Mouse (Mus musculus) frontal cortex, postnatal 25 days (tissue): Measurements from ENCODE around the gene Apol9b.

ENCODE experiments used
- DNase-seq, 2 experiments: peaks; one replicate each; pipeline ENCODE4 v3.0.0; 2022; ENCODE audit warnings: low spot score in 2 of 2

The Apol9b gene

DNA sequence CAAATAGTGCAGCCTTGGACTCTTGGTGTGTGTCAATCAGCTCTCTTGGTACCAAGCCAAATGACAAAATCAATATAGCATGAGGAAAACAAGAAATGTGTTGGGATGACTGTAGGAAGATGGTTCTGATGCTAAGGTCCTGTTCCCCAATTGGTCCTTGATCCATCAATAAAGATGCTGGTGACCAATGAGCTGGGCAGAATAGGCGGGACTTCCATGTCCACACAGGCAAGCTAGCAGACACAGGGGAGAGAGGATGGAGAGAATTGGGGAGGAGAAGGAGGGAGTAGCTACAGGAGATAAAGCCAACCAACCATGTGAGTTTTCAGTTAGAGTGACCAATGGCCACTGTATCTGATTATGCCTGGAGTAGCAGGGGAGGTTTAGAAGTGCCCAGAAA is 17.5 kb downstream of the Apol9b start:
- no peak for DNase-seq

DNA sequence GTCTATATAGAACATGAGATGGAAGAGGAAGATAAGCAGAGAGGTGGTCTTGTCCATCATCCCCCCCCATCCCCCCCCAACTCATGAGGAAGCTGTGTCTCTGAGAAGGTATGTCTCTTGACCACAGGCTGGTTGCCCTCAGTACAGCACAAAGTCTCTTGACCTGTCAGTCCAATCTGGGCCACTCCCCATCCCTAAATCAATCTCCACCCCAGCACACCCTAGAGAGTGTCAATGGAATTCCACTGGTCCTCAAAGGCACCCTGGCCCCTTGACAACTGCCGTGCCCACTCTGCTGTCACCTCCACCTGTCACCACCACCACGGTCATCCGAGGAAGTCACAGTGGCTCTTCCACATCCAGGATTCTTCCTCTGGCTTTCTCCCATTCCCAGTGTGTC is 19.6 kb downstream of the Apol9b start:
- DNase-seq, result no peak

DNA sequence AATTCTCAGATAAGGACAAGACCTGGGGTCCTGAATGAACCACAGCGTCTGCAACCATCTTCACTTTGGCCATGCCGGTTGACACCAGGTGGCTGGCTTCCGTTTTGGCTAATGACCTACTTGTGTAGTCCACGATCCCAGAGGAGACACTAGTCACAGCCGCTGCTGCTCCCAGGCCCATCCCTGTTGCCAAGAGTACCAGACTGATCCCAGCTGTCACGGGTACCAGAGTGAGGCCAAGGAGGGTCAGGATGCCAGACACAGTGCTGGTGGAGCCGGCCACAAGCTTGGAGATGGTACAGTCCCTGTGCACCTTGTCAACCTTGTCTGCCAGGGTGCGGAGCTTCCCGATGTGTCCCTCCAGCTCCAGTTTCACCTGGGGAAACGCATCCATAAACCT is 20.9 kb downstream of the Apol9b start:
- no peak for DNase-seq

DNA sequence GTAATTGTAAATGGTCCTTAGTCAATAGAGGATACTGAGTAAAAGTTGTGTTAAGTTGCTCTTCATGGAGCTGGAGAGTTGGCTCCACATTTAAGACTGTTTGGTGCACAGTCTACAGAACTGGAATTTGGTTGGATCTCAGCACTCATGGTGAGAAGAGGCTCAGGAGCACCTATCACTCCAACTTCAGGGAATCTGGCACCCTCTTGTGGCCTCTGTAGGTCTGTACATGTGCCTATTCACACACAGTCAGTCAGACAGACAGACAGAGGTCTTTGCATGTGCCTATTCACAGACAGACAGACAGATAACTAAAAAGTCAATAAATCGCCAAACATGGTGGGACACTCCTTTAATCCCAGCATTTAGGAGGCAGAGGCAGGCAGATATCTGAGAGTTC is 21.6 kb downstream of the Apol9b start:
- no peak for DNase-seq

- no peak for DNase-seq
Observed at GRCm38 (mm10) chr15:77752443-77752842, 23.6 kb downstream of the Apol9b start.

DNA sequence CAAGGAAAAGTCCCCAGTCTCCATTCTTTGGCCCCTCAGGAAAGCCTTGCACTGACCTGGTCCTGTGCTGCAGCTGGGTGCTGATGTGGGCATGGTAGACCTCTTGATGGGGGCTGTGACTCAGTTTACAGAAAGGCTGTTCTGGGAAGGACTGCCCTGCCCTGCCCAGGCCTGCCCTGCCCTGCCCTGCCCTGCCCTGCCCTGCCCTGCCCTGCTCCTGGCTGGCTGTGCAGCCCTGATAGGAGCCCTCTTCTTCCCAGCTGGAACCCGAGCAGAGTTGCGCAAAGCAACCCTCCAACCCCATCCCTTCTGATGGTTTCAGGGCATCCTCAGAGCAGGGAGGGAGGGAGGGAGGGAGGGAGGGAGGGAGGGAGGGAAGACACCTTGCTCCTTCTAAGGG is 26.3 kb downstream of the Apol9b start:
- no peak for DNase-seq

GRCm38 (mm10) chr15:77756081-77756480 is 27.2 kb downstream of the Apol9b start:
- DNase-seq, result no peak

DNA sequence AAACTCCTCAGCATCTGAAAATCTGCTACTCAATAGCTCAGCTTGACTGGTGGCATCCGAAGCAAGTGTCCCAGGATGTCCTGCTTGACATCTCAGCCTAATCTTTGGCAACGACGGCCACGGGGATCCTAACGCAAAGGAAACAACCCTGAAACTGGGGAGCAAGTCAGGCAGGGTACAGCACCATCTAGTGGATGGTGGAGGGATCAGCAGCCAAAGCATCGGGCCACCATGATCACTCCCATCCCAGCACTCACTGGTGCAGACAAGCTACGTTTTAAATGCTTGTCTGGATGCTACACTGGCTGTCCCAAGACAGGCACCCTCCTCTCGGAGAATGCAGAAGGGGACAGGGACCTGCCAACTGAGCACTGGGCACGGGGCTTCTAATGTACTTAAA is 28.0 kb downstream of the Apol9b start, which contains the start of gene Apol8:
TSS of gene Apol8 (minus strand) at position 156 of the 400 bp plus-strand sequence.
- peak; percentile 42 to 61 for DNase-seq

DNA sequence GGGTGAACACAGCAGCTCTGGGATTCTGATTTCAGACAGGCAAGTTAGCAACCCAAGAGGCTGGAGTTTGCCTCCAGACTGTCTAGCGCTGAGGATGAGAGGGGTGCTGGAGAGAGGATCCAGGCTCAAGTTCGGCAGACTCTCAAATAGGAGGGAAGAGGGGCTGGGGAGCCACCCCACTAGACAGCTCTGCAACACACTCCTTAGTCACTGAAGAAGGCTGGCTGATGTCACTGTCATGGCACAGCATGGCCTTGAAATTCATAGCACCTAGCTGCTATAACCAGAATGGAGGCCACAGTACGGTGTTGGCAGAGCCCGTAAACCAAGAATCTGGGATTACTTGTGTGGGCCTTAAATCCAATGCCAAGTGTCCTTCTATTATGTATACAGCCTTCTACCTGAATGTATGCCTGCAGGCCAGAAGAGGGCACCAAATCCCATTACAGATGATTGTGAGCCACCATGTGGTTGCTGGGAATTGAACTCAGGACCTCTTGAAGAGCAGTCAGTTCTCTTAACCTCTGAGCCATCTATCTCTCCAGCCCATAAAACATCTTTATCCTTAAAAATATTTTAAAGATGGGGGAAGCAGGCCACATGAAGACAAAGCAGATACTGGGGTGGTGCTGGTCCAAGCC is 28.9 kb downstream of the Apol9b start:
- no peak for DNase-seq

DNA sequence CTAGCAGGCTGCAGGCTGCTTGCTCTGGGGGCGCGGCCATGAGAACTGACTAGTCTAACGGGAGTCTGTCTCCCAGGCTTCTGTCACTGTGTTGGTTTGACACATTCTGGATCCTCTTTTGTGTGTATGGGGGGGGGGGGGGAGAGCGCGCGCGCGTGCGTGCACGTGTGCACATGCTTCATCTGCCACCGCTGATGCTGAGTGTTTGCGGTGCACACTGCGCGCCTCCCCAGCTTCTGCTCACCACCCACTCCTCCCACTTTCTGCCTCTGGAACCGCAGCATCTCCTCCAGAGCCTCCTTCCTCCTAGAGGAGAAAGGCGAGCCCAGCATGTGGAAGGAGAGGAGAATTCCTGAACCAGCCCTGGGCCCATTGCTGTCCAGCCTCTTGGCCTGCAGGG is 31.2 kb downstream of the Apol9b start:
- DNase-seq, result no peak

DNA sequence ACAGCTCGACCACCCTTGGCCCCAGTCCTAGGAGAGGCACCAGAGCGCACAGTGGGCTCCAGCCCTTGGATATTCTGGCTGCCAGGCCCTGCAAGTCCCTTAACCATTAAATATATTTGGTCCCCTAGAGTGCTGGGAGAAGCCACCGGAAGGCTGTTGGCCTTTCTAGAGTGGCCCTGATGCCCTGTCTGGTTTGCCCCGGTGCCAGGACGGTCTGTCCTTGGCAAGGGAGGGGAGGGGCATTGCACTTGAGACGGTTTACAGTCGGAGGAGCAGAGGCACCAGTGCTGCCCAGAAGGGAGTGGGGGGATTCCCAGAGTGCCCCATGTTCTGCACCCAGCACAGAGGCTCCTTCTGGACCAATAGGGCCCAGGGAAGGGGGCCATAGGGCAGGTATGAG is 32.2 kb downstream of the Apol9b start:
- DNase-seq, result no peak

- no peak for DNase-seq
Observed at GRCm38 (mm10) chr15:77761561-77762380, 32.9 kb downstream of the Apol9b start.

DNA sequence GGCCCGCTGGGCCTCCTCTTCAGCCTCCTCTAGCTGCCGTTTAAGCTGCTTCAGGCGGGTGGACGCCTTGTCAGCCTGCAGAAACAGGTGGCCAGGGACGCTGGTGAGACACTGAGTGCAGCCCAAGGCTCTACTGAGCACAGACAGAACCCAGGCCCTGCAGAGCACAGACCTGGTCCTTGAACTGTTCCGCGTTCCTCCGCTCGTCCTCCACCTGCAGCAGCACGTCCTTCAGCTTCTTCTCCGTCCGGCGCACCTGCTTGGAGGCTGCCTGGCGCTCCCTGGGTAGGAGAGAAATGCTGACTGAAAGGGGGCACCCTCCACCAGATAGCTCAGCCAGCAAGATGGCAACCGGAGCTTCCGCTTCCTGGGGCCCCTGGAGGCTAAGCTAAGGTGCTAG is 34.2 kb downstream of the Apol9b start:
- DNase-seq, result no peak

DNA sequence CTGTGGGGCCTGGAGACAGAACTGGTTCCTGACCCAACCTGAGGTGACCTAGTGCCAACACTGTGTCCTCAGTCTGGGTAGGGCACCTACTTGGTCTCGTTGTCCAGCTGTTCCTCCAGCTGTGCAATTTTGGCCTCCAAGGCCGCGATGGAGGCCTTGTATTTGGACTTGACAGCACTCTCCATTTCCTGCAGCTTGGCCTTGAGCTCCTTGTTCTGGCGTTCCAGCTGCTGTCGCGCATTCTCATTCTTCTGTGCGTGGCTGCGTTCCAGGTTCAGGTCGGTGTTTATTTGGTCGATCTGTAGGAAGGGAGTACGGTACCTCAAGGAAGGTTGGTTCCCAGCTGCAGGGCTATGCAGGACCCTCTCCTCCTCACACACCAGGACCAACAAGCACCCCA is 34.9 kb downstream of the Apol9b start:
- no peak for DNase-seq

DNA sequence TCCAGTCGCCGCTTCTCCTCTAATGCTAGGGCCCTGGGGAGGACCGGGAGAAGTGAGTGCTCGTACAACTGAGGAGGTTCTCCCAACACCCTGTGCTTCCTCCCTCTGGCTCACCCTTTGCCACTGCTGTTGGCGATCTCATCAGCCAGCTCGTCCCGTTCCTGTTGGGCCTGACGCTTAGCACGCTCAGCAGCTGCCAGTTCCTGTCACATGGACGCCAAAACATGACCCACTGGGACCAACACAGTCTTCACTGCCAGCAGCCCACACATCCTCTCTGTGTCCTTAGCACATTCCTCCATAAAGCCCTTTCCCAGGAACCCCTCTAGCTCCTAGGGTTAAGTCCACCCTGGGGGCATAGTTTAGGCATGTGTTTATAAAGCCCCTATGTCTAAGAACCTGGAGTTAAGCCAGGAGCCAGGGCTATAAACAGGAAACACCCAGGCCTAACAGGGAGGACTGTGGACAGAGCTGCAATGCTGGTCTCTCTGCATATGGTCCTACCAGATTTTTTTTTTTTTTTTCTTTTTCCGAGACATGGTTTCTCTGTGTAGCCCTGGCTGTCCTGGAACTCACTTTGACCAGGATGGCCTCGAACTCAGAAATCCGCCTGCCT is 35.7 kb downstream of the Apol9b start:
- DNase-seq, result no peak

- no peak for DNase-seq
Observed at GRCm38 (mm10) chr15:77765484-77766093, 36.8 kb downstream of the Apol9b start.

DNA sequence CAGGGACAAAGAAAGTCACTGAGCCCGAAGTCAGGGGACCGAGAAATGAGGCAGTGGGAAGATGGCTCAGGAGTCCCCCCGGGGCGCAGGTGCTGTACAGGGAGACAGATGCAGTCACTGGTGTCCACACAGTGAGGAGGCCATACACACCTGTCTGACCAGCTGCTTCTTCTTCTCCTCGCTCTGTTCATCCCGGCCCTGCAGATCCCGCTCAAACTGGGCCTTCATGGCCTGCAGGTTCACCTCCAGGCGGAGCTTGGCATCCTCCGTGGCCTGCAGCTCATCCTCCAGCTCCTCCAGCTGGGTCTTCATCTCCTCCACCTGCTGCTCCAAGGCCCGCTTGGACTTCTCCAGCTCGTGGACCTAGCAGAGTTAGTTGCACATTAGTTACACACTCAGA is 38.1 kb downstream of the Apol9b start:
- no peak for DNase-seq

DNA sequence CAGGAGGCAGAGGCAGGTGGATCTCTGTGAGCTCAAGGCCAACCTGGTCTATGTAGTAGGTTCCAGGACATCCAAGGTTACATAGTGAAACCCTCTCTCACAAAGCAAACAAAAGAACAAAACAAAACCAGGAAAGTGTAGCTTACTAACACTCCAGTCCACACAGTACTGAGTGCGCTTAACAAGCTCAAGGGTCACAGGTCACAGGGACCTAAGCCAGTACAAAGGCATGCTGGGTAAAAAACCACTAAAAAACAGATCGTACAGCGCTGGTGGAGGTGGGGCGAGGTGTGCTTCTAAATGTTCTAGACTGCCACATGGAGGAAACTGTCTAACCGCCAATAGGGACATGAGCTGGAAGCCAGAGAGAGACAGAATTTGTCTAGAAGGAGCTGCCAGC is 41.5 kb downstream of the Apol9b start:
- no peak for DNase-seq

- DNase-seq, result no peak
Observed at GRCm38 (mm10) chr15:77770942-77771341, 42.1 kb downstream of the Apol9b start.

GRCm38 (mm10) chr15:77773099-77773915 is 44.5 kb downstream of the Apol9b start:
- DNase-seq, result no peak

DNA sequence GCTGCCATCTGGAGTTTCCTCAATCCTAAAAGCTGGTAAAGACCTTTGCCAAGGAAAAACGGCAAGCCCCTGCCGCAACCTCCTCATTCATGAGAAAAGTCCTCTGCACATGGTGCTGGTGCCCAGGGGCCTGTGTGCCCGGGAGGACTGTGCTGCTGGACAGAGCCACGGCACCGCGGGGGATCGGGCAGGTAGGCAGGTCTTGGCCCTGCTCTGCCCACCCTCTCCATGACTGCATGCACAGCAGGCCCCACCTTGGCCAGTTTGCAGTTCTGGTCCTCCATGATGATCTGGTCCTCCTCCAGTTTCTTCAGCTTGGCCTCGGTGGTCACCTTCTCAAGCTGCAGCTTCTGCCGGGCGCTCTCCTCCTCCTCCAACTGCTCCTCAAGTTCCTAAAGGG is 45.5 kb downstream of the Apol9b start:
- no peak for DNase-seq
